Mouse (Mus musculus) retina, postnatal 1 day (tissue): ENCODE results near the gene Timm9.

ENCODE experiments used
- DNase-seq: peaks from one replicate; pipeline ENCODE4 v3.0.0-alpha.2; 2012

Gene Timm9

DNA sequence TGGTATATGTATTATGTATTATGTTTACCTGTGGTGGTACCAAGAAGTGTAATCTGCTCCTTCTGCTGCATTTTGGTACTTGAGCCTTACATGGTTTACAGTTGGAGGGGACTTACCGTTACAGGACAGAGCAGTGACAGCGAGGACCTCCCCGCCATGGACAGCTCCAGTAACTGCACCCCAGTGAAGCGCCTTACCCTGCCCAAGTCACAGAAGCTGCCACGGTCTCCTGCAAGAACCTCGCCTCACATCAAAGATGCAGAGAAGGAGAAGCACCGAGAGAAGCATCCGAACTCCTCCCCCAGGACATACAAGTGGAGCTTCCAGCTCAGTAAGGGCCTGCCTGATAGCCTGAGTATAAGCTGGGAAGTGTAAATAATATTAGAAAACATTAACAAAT lies 50.2 kb downstream of the Timm9 start:
- no peak for DNase-seq
